Mouse (Mus musculus) naive thymus-derived CD4-positive, alpha-beta T cell, adult 2 months (primary cell): ENCODE results near the gene Gm2244.
"Not testable (repeated sequence)": the region's sequence is repeated elsewhere in the genome, so short reads cannot be mapped to it uniquely, and the experiment has no call there.

Experiments used
- DNase-seq: peaks from one replicate; pipeline ENCODE4 v3.0.0-alpha.2; 2011; ENCODE audit warnings: low read depth

The Gm2244 gene

GRCm38 (mm10) chr14:19549863-19550262 lies at the start of gene Gm2244:
Gm2244 (minus strand) TSS chr14:19549963.
- DNase-seq: not testable (repeated sequence)

DNA sequence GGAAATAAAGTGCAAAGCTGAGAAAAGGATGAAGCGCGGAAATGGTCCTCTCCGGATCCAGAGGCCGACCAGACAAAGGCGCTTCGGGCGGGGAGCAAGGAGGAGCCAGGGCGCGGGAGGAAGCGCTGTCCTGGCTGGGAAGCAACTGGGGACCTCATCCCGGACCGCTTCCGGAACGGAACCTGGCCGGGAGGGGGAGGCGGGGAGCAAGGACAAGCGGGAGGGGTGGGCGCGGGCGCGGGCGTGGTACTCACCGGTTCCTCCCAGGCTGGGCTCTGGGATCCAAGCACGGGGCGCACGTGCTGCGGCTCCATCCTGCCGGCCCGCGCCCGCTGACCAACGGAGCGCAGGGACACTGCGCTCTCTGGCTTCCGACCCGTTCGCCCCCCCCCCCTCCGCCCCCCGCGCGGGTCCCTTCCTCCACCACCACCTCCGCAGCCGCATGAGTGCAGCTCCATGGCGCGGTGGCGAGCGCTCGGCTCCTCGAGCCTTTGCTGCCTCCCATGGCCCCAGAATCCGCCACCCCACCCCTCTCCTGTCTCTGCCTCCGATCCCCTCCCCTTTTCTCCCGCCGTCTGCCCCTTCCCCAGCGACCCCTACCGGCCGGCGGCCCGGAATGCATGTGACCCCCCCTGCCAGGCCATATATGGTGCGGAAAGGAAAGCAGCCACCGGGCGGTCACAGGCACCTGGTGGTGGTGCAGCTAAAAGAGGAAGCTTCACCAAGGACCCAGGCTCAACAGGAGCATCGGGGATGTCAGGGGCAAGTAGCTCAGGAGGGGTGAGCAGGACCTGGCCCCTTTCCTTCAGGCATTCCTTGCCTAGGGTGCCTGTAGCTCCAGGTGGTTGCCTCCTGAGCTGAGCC lies 35.3 kb upstream of the Gm2244 start, which contains the start of gene Gm2237:
Gm2237 (minus strand) TSS at position 332 of the 864 bp plus-strand sequence.
- DNase-seq: peak; percentile 3
